Mouse (Mus musculus) CH12.LX (cell line): Measurements from ENCODE around the gene Dgka. TPM values are rescaled to one million over a fixed set of nuclear protein-coding genes. Genes with fewer than 3 reads are reported as not detected.

ENCODE experiments used
- DNase-seq: peaks from one replicate; pipeline ENCODE4 v3.0.0-alpha.2; 2013; ENCODE audit errors: extremely low read depth
- H3K27ac ChIP-seq: 2 replicates; pipeline ENCODE4 v1.5.1; 2012; ENCODE audit warnings: low read depth, mild to moderate bottlenecking, control low read depth, moderate library complexity; ENCODE audit not compliant: insufficient read depth
- H3K27me3 ChIP-seq: replicated peaks from 2 replicates; pipeline ENCODE3; 2012; ENCODE audit warnings: inconsistent platforms
- H3K36me3 ChIP-seq, 2 experiments: replicated peaks in 1 of 2; 2 replicates each; pipeline versions ENCODE3 to v1.6.1; 2012; ENCODE audit warnings: inconsistent platforms in 1 of 2, low read length in 1 of 2, mild to moderate bottlenecking in 1 of 2, mixed read lengths in 1 of 2, moderate library complexity in 1 of 2; ENCODE audit not compliant: control insufficient read depth in 1 of 2, insufficient read depth in 1 of 2
- H3K4me1 ChIP-seq, 2 experiments: 2 replicates each; pipeline ENCODE4 v1.6.1; 2012; ENCODE audit warnings: inconsistent platforms in 1 of 2, moderate library complexity in 1 of 2; ENCODE audit not compliant: insufficient read depth in 2 of 2, control insufficient read depth in 1 of 2
- H3K4me2 ChIP-seq: 2 replicates; pipeline ENCODE4 v1.6.1; 2012; ENCODE audit warnings: low read depth, mild to moderate bottlenecking, control low read depth; ENCODE audit not compliant: poor library complexity, insufficient read depth, severe bottlenecking
- H3K4me3 ChIP-seq, 3 experiments: fragments of 150-350 bp in 1 of 3; sonication (generic) in 1 of 3; replicated peaks in 1 of 3; 2 replicates each; pipeline versions ENCODE3 to v1.5.1; 2011 to 2012; ENCODE audit warnings: low read depth in 2 of 3, low read length in 2 of 3, mild to moderate bottlenecking in 2 of 3, moderate library complexity in 2 of 3, control low read depth in 1 of 3, improper control_type of control experiment in 1 of 3, inconsistent platforms in 1 of 3, mixed read lengths in 1 of 3; ENCODE audit not compliant: poor library complexity in 1 of 3
- H3K79me2 ChIP-seq: replicated peaks from 2 replicates; pipeline ENCODE4 v1.6.1; 2012; ENCODE audit warnings: mild to moderate bottlenecking, moderate library complexity; ENCODE audit not compliant: control insufficient read depth, poor library complexity, insufficient read depth, severe bottlenecking; ENCODE audit errors: extremely low read depth
- H3K9ac ChIP-seq: 2 replicates; pipeline ENCODE4 v1.6.1; 2012; ENCODE audit warnings: low read depth, mild to moderate bottlenecking, control low read depth, moderate library complexity; ENCODE audit not compliant: insufficient read depth
- H3K9me3 ChIP-seq: replicated peaks from 2 replicates; pipeline ENCODE3; 2012; ENCODE audit warnings: low read length, inconsistent platforms, mixed read lengths
- BHLHE40 ChIP-seq: IDR thresholded peaks from 2 replicates; pipeline ENCODE4 v1.6.1; 2011; ENCODE audit warnings: mild to moderate bottlenecking, low read depth, low read length, improper control_type of control experiment
- CHD1 ChIP-seq: IDR thresholded peaks from 2 replicates; pipeline ENCODE4 v1.6.1; 2012; ENCODE audit warnings: low read depth, low read length, improper control_type of control experiment, inconsistent platforms
- CHD2 ChIP-seq: IDR thresholded peaks from 2 replicates; pipeline ENCODE4 v1.6.1; 2011; ENCODE audit warnings: low read length, improper control_type of control experiment
- ELF1 ChIP-seq: IDR thresholded peaks from 2 replicates; pipeline ENCODE4 v1.6.1; 2014; ENCODE audit warnings: low read depth, mild to moderate bottlenecking, inconsistent platforms, low read length, improper control_type of control experiment
- ETS1 ChIP-seq: conservative IDR thresholded peaks from 2 replicates; pipeline ENCODE4 v1.6.1; 2012; ENCODE audit warnings: low read depth, mild to moderate bottlenecking, inconsistent platforms, low read length, improper control_type of control experiment, moderate library complexity
- GABPA ChIP-seq: IDR thresholded peaks from 2 replicates; pipeline ENCODE4 v1.6.1; 2012; ENCODE audit warnings: low read depth, low read length, improper control_type of control experiment, inconsistent platforms; ENCODE audit not compliant: insufficient replicate concordance
- IRF4 ChIP-seq: IDR thresholded peaks from 2 replicates; pipeline ENCODE4 v1.6.1; 2014; ENCODE audit warnings: low read depth, mild to moderate bottlenecking, inconsistent platforms, low read length, improper control_type of control experiment
- JUND ChIP-seq: conservative IDR thresholded peaks from 2 replicates; pipeline ENCODE4 v1.6.1; 2011; ENCODE audit warnings: low read depth, low read length, improper control_type of control experiment
- KAT2A ChIP-seq: IDR thresholded peaks from 2 replicates; pipeline ENCODE4 v1.6.1; 2012; ENCODE audit warnings: low read length, improper control_type of control experiment, inconsistent platforms; ENCODE audit not compliant: insufficient replicate concordance
- MEF2A ChIP-seq: IDR thresholded peaks from 2 replicates; pipeline ENCODE4 v1.6.1; 2014; ENCODE audit warnings: low read depth, mild to moderate bottlenecking, inconsistent platforms, low read length, improper control_type of control experiment, borderline replicate concordance
- MYC ChIP-seq: IDR thresholded peaks from 2 replicates; pipeline ENCODE4 v1.6.1; 2011; ENCODE audit warnings: low read depth, mild to moderate bottlenecking, improper control_type of control experiment, low read length
- NELFE ChIP-seq: IDR thresholded peaks from 2 replicates; pipeline ENCODE4 v1.6.1; 2011; ENCODE audit warnings: low read depth, low read length, improper control_type of control experiment
- RCOR1 ChIP-seq: conservative IDR thresholded peaks from 2 replicates; pipeline ENCODE4 v1.6.1; 2012; ENCODE audit warnings: low read depth, mild to moderate bottlenecking, inconsistent platforms, low read length, improper control_type of control experiment
- TCF12 ChIP-seq: IDR thresholded peaks from 2 replicates; pipeline ENCODE4 v1.6.1; 2014; ENCODE audit warnings: low read depth, mild to moderate bottlenecking, inconsistent platforms, low read length, improper control_type of control experiment
- UBTF ChIP-seq: IDR thresholded peaks from 2 replicates; pipeline ENCODE4 v1.6.1; 2012; ENCODE audit warnings: low read depth, mild to moderate bottlenecking, inconsistent platforms, low read length, improper control_type of control experiment, moderate library complexity
- USF2 ChIP-seq: conservative IDR thresholded peaks from 2 replicates; pipeline ENCODE4 v1.6.1; 2011; ENCODE audit warnings: low read depth, low read length, improper control_type of control experiment
- ZC3H11A ChIP-seq: IDR thresholded peaks from 2 replicates; pipeline ENCODE4 v1.6.1; 2012; ENCODE audit warnings: low read depth, mild to moderate bottlenecking, inconsistent platforms, low read length, improper control_type of control experiment
- ZNF384 ChIP-seq: IDR thresholded peaks from 2 replicates; pipeline ENCODE4 v1.6.1; 2012; ENCODE audit warnings: low read depth, low read length, improper control_type of control experiment, inconsistent platforms
- dilution Hi-C: fragments of 300-500 bp; cut with MboI; formaldehyde crosslinking; loops from 2 replicates; pipeline ENCODE4 v1.14.3; 2020; ENCODE audit warnings: low sequenced_read_pairs; ENCODE audit not compliant: extremely low pct_unique_long_range_greater_than_20kb, extremely low pct_ligation_motif_present
- in situ Hi-C: fragments of 300-500 bp; cut with MboI; formaldehyde crosslinking; loops from 3 replicates; pipeline ENCODE4 v1.14.3; 2019; ENCODE audit warnings: low sequenced_read_pairs, low pct_ligation_motif_present, low pct_unique_long_range_greater_than_20kb, mixed read lengths
- polyA plus RNA-seq: library from polyadenylated mRNA; unstranded; fragments of >175 nt; gene quantifications from 2 replicates; pipeline ENCODE4 v1.2.1, GENCODE M21; 2012; ENCODE audit warnings: low read depth; ENCODE audit not compliant: insufficient read length
- total RNA-seq, 2 experiments: library from RNA; depleted of rRNA; stranded (reverse); fragments of 300-350 nt in 1 of 2; fragments of >200 nt in 1 of 2; gene quantifications; 2 replicates each; pipeline ENCODE4 v1.2.3; 2012 to 2014

Dgka gene
- total and polyA plus RNA-seq, 3 experiments, result 3.4 to 9.0 (median 6.6) TPM

DNA sequence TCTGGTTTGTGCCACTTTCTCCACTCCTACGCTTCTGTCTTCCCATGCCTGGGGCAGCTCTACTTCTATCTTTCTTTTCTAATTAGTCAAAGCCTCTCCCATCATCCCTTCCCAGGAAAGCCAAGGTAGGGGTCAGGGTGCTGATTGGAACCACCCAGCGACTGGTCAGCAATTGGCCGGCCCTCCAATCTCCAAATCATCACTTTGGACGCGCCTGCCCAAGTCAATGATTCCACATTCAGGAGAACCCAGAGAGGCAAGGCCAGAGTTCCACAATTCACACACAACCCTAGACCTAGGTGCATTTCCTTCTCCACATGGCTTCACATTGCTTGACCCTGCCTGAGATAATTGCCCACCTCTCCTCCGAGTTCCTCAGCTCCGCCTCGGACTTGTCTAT, 444 bp downstream of the Dgka start:
- Histone ChIP-seq H3K36me3 (no peaks in the 10 kb centered on the region), H3K4me2 (peak overlapping the region; percentile 74), H3K9ac (peak overlapping the region; percentile 50), H3K27ac (peak overlapping the region; percentile 55; the same call in 1 of the 2 replicates), H3K27me3 (peaks cover 3% of the 10 kb centered on the region), H3K9me3 (no peaks in the 10 kb centered on the region), H3K4me1 (peaks cover 5 to 29% of the 10 kb centered on the region in 2 experiments), H3K4me3 (peak overlapping the region; percentile 59 to 84 (median 83)), H3K79me2 (peaks cover 12% of the 10 kb centered on the region)
- no peak for TF ChIP-seq IRF4
- no peak for TF ChIP-seq RCOR1
- no peak for TF ChIP-seq KAT2A
- TF ChIP-seq MYC, result peak; percentile 39; the same call in 1 of the 2 replicates
- dilution Hi-C loops (no loop called here), in situ Hi-C loops (no loop called here)
- DNase-seq, result no peak

DNA sequence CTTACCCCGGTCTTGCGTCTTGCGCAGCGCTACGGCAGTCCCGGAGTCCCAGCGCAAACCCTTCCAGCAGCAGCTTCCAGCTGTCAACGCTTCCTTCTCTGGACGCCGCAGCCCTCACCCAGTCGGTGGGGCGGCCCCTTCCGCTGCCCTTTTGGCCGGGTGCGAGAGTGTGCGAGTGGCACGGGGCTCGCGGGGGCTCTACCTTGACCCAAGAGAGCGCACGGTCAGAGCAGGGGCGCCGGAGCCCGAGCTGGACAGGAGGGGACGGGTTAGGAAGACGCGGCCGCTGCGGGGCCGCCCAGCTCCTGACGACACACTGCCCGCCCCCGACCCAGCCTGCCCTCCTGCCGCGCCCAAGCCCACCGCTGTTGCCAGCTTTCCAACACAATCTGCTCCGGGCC, 864 bp downstream of the Dgka start:
- in situ Hi-C loops, result no loop called here
- peak overlapping the region; percentile 50 for H3K9ac ChIP-seq

DNA sequence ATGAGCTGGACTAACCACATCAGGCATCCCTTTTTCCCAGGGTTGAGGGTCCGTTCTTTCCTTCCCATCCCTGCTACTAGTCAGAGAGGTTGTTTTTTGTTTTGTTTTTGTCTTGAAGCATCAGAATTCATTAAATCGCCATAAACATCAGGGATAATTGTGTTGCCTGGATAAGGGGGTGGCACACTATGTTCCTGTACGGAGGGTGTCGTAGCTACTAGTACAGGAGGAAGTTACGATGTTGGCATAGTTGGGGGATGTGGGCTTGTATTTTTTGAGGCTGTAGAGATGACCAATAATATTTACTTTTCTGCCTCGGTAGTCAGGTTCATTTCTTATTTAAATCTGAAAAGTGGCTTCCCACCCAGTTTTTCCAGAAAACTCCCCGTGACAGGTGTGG, 1.4 kb downstream of the Dgka start:
- H3K27ac ChIP-seq, result no peak overlapping the region
- 0 out of 2 replicates have a peak, but pooled peaks cover 3% of the 10 kb centered on the region for H3K79me2 ChIP-seq
- H3K27me3 ChIP-seq, result peaks cover 3% of the 10 kb centered on the region
- TF ChIP-seq ETS1 (no peak), TCF12 (no peak), IRF4 (no peak), ZC3H11A (no peak), RCOR1 (no peak), JUND (no peak), MEF2A (no peak), CHD2 (no peak), ELF1 (no peak), ZNF384 (no peak)
- H3K9me3 ChIP-seq, result no peaks in the 10 kb centered on the region
- H3K4me1 ChIP-seq, result peaks cover 5 to 29% of the 10 kb centered on the region in 2 experiments
- H3K4me3 ChIP-seq, result peak overlapping the region; percentile 59 to 84 (median 83)
- DNase-seq, result no peak
- no peaks in the 10 kb centered on the region for H3K36me3 ChIP-seq
- H3K9ac ChIP-seq, result peak overlapping the region; percentile 50
- dilution Hi-C loops (no loop called here), in situ Hi-C loops (no loop called here)
- H3K4me2 ChIP-seq, result peak overlapping the region; percentile 74

More for the DNA sequence above, 864 bp downstream of the Dgka start:
- no peak for TF ChIP-seq CHD1
- peak; percentile 15; the same call in 1 of the 2 replicates for TF ChIP-seq IRF4
- no peak for TF ChIP-seq USF2
- TF ChIP-seq BHLHE40, result peak; percentile 56
- TF ChIP-seq NELFE, result 0 out of 2 replicates have a peak, but pooled peaks have one; percentile 33
- TF ChIP-seq UBTF, result peak; percentile 61; the same call in 1 of the 2 replicates
- TF ChIP-seq GABPA, result no peak
- TF ChIP-seq TCF12, result peak; percentile 23; the same call in 1 of the 2 replicates
- Histone ChIP-seq H3K27me3 (peaks cover 3% of the 10 kb centered on the region), H3K36me3 (no peaks in the 10 kb centered on the region), H3K27ac (peak overlapping the region; percentile 43; the same call in 1 of the 2 replicates), H3K4me1 (peaks cover 5 to 29% of the 10 kb centered on the region in 2 experiments), H3K4me2 (peak overlapping the region; percentile 74), H3K9me3 (no peaks in the 10 kb centered on the region), H3K4me3 (peak overlapping the region; percentile 59 to 84 (median 83)), H3K79me2 (peaks cover 7% of the 10 kb centered on the region)
- dilution Hi-C loops, result no loop called here
- no peak for DNase-seq
